Mouse (Mus musculus): ENCODE measurements at regions not wholly inside any gene's neighbourhood (a gene's known extent, or its start where the extent isn't known, plus 50 kb on each side); places are given as distances from the start of the nearest gene placed in this dataset.

DNA sequence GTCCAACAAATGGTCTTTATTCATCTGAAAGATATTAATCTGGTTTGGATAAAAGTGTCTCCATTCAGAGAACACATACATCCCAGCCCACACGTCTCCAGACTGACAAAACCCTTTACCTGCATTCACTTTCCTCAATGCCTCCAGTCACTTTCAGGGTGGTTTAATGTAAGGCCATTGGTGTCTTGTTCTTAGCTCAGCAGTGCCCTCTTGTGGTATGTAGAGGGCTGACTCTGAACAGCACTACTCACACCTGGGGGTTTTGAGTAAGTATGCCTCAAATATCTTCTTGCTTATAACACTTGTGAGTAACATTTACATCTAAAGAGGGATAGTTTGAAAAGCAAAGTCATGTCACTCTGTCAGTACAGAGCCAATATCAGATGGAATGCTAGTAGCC lies 164.5 kb upstream of the Adamts16 start:
- H3K9me3 ChIP-seq (replicated peaks; ENCODE audit: insufficient read depth, low read length): no peaks in the 10 kb centered on the region
- H3K79me2 ChIP-seq (ENCODE audit: control insufficient read depth, insufficient read depth, low read length, poor library complexity): no peaks in the 10 kb centered on the region
- H3K36me3 ChIP-seq (ENCODE audit: control insufficient read depth in 1 of 2, insufficient read depth in 2 of 2, low read length in 2 of 2): no peaks in the 10 kb centered on the region
- no peaks in the 10 kb centered on the region for H3K4me1 ChIP-seq (ENCODE audit: control insufficient read depth in 1 of 2, insufficient read depth in 2 of 2, low read length in 2 of 2)
- peak; percentile 19; the same call in 1 of the 2 replicates for TF ChIP-seq ZC3H11A (IDR thresholded peaks at IDR 0.05; ENCODE audit: low read depth, low read length)
- TF ChIP-seq RAD21 (IDR thresholded peaks at IDR 0.05; ENCODE audit: low read depth, low read length): peak; percentile 46
- no peak for TF ChIP-seq USF2 (IDR thresholded peaks at IDR 0.05; ENCODE audit: borderline replicate concordance in 1 of 2, insufficient read depth in 1 of 2, low read depth in 1 of 2, low read length in 2 of 2)
- no peak for TF ChIP-seq RCOR1 (IDR thresholded peaks at IDR 0.05; ENCODE audit: low read depth, low read length)
- TF ChIP-seq MAZ (IDR thresholded peaks at IDR 0.05; ENCODE audit: low read depth, low read length): no peak
- no peak for TF ChIP-seq MEF2A (IDR thresholded peaks at IDR 0.05; ENCODE audit: extremely low read depth, insufficient replicate concordance, low read depth, low read length, poor library complexity, severe bottlenecking)
- no peak for TF ChIP-seq POLR2AphosphoS2 (IDR thresholded peaks at IDR 0.05; ENCODE audit: low read length)
- TF ChIP-seq ZKSCAN1 (IDR thresholded peaks at IDR 0.05; ENCODE audit: low read depth, low read length): no peak
- no peak for TF ChIP-seq ZNF384 (IDR thresholded peaks at IDR 0.05; ENCODE audit: low read depth, low read length)
- no peak for TF ChIP-seq NELFE (IDR thresholded peaks at IDR 0.05; ENCODE audit: low read depth, low read length)
- TF ChIP-seq MAX (IDR thresholded peaks at IDR 0.05; ENCODE audit: low read length): no peak
- TF ChIP-seq ELF1 (IDR thresholded peaks at IDR 0.05; ENCODE audit: low read depth, low read length): no peak
- no peak for TF ChIP-seq POLR2A (IDR thresholded peaks at IDR 0.05; ENCODE audit: control insufficient read depth in 1 of 2, insufficient read depth in 1 of 2, low read depth in 1 of 2, low read length in 2 of 2, poor library complexity in 1 of 2)
- TF ChIP-seq CTCF (IDR thresholded peaks at IDR 0.05 in 2 of 3, conservative IDR thresholded peaks at IDR 0.05 in 1 of 3; ENCODE audit: control insufficient read depth in 1 of 3, insufficient read depth in 1 of 3, low read depth in 2 of 3, low read length in 3 of 3, poor library complexity in 1 of 3, severe bottlenecking in 1 of 3): peak; percentile 27 to 50 (median 40); a peak in 4 of 6 replicates
- no peak for TF ChIP-seq UBTF (IDR thresholded peaks at IDR 0.05; ENCODE audit: borderline replicate concordance, insufficient read depth, low read depth, low read length)
- no peak for TF ChIP-seq TCF12 (IDR thresholded peaks at IDR 0.05; ENCODE audit: low read depth, low read length)
- no peak for TF ChIP-seq CHD2 (IDR thresholded peaks at IDR 0.05; ENCODE audit: low read length)
- no peak for TF ChIP-seq MAFK (IDR thresholded peaks at IDR 0.05; ENCODE audit: borderline replicate concordance, low read depth, low read length)
- TF ChIP-seq GATA1 (IDR thresholded peaks at IDR 0.05; ENCODE audit: low read depth, low read length): no peak
- no peak for TF ChIP-seq ETS1 (IDR thresholded peaks at IDR 0.05; ENCODE audit: low read depth, low read length)
- no peak for TF ChIP-seq CHD1 (IDR thresholded peaks at IDR 0.05; ENCODE audit: low read depth, low read length)
- TF ChIP-seq TBP (IDR thresholded peaks at IDR 0.05; ENCODE audit: low read depth, low read length): no peak
- TF ChIP-seq SIN3A (IDR thresholded peaks at IDR 0.05; ENCODE audit: low read length): no peak
- no peak for TF ChIP-seq POLR2AphosphoS5 (IDR thresholded peaks at IDR 0.05; ENCODE audit: borderline replicate concordance, low read depth, low read length)
- TF ChIP-seq SMC3 (IDR thresholded peaks at IDR 0.05; ENCODE audit: low read depth, low read length): peak; percentile 41
- no peak for TF ChIP-seq TAL1 (IDR thresholded peaks at IDR 0.05; ENCODE audit: low read length)
- no peak for TF ChIP-seq E2F4 (IDR thresholded peaks at IDR 0.05; ENCODE audit: borderline replicate concordance, low read depth, low read length)
- peak; percentile 40 for DNase-seq (ENCODE audit: low read depth, low spot score)
- no peaks in the 10 kb centered on the region for H3K27me3 ChIP-seq (ENCODE audit: control insufficient read depth in 1 of 2, insufficient read depth in 2 of 2, low read length in 2 of 2)
- H3K9ac ChIP-seq (ENCODE audit: control insufficient read depth, low read depth, low read length, poor library complexity, severe bottlenecking): no peak overlapping the region
- H3K4me3 ChIP-seq (ENCODE audit: control insufficient read depth in 1 of 2, insufficient read depth in 1 of 2, low read depth in 2 of 2, low read length in 2 of 2): no peak overlapping the region
- no peak overlapping the region for H3K27ac ChIP-seq (ENCODE audit: control insufficient read depth, low read depth, low read length)
